ENCODE assay signal across 11 mouse cellular contexts in the genomic region with DNA sequence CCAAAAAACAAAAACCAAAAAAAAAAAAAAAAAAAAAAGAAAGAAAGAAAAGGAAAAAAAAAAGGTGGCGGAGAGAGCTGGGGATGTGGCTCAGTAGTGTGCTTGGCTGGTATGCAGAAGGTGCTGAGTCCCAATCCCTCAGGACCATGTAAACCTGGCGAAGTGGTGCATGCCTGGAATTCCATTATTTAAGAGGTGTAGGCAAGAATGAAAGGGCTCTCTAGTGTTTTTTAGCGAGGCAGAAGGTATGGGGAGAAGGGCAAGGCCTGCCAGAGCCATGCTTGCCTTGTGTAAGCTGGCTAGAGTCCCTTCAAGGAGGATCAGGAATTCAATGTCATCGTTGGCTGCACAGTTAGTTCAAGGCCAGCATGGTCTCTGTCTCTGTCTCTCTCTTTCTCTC. TPM values are rescaled to one million over a fixed set of nuclear protein-coding genes. Genes with fewer than 3 reads are reported as not detected.
DNase-seq lines count a peak whose midpoint lies in the region; ATAC-seq and TF ChIP-seq lines count a peak whose summit lies in the region.
"Had no signal": no experiment of that assay in that cellular context is flagged by ENCODE, and none has a peak within 500 bp of the region (broad histone marks: within the 10 kb centered on the region; RNA-seq: fewer than 3 reads in every experiment).

No protein-coding gene starts in this region.

- H3K9ac ChIP-seq in heart, embryonic 14.5 days (ENCODE audit: low read length) = no peak overlapping the region
- H3K9ac ChIP-seq in ES-Bruce4 (ENCODE audit: low read depth, poor library complexity, severe bottlenecking) = no peak overlapping the region
- H3K9ac ChIP-seq in heart, postnatal 0 days (replicated peaks; ENCODE audit: low read depth, low read length) = no peak overlapping the region

- no peak for TF ChIP-seq EP300 in ES-Bruce4 (IDR thresholded peaks at IDR 0.05; ENCODE audit: insufficient read depth, low read depth, low read length)
- no peak for TF ChIP-seq EP300 in heart, postnatal 0 days (IDR thresholded peaks at IDR 0.05; ENCODE audit: low read depth)

- H3K27me3 ChIP-seq in heart, embryonic 14.5 days (ENCODE audit: control insufficient read depth, insufficient read depth, low read length) = no peaks in the 10 kb centered on the region
- H3K27me3 ChIP-seq in ES-Bruce4 (ENCODE audit: control insufficient read depth, insufficient read depth, low read length, poor library complexity, severe bottlenecking) = no peaks in the 10 kb centered on the region
- H3K27me3 ChIP-seq in heart, postnatal 0 days (ENCODE audit: control insufficient read depth, insufficient read depth, low read length) = no peaks in the 10 kb centered on the region

- no peak for DNase-seq in heart, adult 11 months
- DNase-seq in heart, postnatal 0 days (ENCODE audit: low spot score) = no peak
- peak; percentile 34 for DNase-seq in lung, postnatal 10 days
- DNase-seq in layer of hippocampus, adult 8-10 months (ENCODE audit: low spot score in 2 of 2) = no peak
- no peak for DNase-seq in layer of hippocampus, postnatal 25 days (ENCODE audit: extremely low spot score in 1 of 2, low spot score in 1 of 2)
- no peak for DNase-seq in spleen, postnatal 10 days (ENCODE audit: low spot score in 2 of 2)
- DNase-seq: adrenal gland, adult 8-10 months had no signal

- TF ChIP-seq CTCF in ES-Bruce4 (IDR thresholded peaks at IDR 0.05; ENCODE audit: low read depth, low read length) = no peak
- no peak for TF ChIP-seq CTCF in heart, postnatal 0 days (IDR thresholded peaks at IDR 0.05; ENCODE audit: low read depth)

- TF ChIP-seq POLR2A in ES-Bruce4 (IDR thresholded peaks at IDR 0.05; ENCODE audit: insufficient read depth, low read length) = no peak

- 83% methylated on average over 4 of the region's 4 CpGs for WGBS in heart, embryonic 14.5 days
- 81% methylated on average over 4 of the region's 4 CpGs for WGBS in heart, postnatal 0 days

- H3K4me3 ChIP-seq in heart, embryonic 14.5 days (ENCODE audit: control insufficient read depth in 1 of 2, insufficient read depth in 1 of 2, low read depth in 1 of 2, low read length in 2 of 2) = no peak overlapping the region
- no peak overlapping the region for H3K4me3 ChIP-seq in ES-Bruce4 (ENCODE audit: low read depth, low read length)
- no peak overlapping the region for H3K4me3 ChIP-seq in heart, postnatal 0 days (ENCODE audit: low read depth, low read length)

- H3K36me3 ChIP-seq in heart, embryonic 14.5 days (ENCODE audit: control insufficient read depth, insufficient read depth, low read length) = no peaks in the 10 kb centered on the region
- no peaks in the 10 kb centered on the region for H3K36me3 ChIP-seq in ES-Bruce4 (ENCODE audit: control insufficient read depth, insufficient read depth, low read length, poor library complexity, severe bottlenecking)
- no peaks in the 10 kb centered on the region for H3K36me3 ChIP-seq in heart, postnatal 0 days (replicated peaks; ENCODE audit: control insufficient read depth, insufficient read depth, low read length)

- H3K27ac ChIP-seq in heart, embryonic 14.5 days (replicated peaks in 1 of 2; ENCODE audit: control insufficient read depth in 1 of 2, insufficient read depth in 1 of 2, low read depth in 2 of 2, low read length in 2 of 2) = peak overlapping the region; percentile 53 to 84
- H3K27ac ChIP-seq in ES-Bruce4 (ENCODE audit: insufficient read depth, low read length) = peak overlapping the region; percentile 80; the same call in 1 of the 2 replicates
- peak overlapping the region; percentile 87 for H3K27ac ChIP-seq in heart, postnatal 0 days (ENCODE audit: low read depth)

- peak overlapping the region; percentile 52 for H3K4me2 ChIP-seq in heart, embryonic 14.5 days (ENCODE audit: low read length)
- peak overlapping the region; percentile 51; the same call in 1 of the 2 replicates for H3K4me2 ChIP-seq in heart, postnatal 0 days (ENCODE audit: low read depth, low read length)

- ATAC-seq in heart, embryonic 14.5 days (ENCODE audit: insufficient number of reproducible peaks, insufficient read depth, low FRiP score, low read depth) = no peak
- no peak for ATAC-seq in heart, postnatal 0 days (ENCODE audit: insufficient read depth, low read depth)

- no peaks in the 10 kb centered on the region for H3K9me3 ChIP-seq in heart, embryonic 14.5 days (ENCODE audit: control insufficient read depth, low read length)
- no peaks in the 10 kb centered on the region for H3K9me3 ChIP-seq in ES-Bruce4 (replicated peaks; ENCODE audit: control insufficient read depth, insufficient read depth, low read length, poor library complexity, severe bottlenecking)
- H3K9me3 ChIP-seq in heart, postnatal 0 days (replicated peaks; ENCODE audit: control insufficient read depth, low read length) = no peaks in the 10 kb centered on the region

- peaks cover 8 to 10% of the 10 kb centered on the region in 2 experiments for H3K4me1 ChIP-seq in heart, embryonic 14.5 days (ENCODE audit: control insufficient read depth in 2 of 2, insufficient read depth in 2 of 2, low read length in 2 of 2)
- no peaks in the 10 kb centered on the region for H3K4me1 ChIP-seq in ES-Bruce4 (ENCODE audit: control insufficient read depth, insufficient read depth, low read length)
- H3K4me1 ChIP-seq in heart, postnatal 0 days (ENCODE audit: control insufficient read depth, insufficient read depth) = peaks cover 4% of the 10 kb centered on the region; the same call in 1 of the 2 replicates

RNA-seq across cellular contexts. Expression of a gene that starts 4.2 kb away (rescaled TPM):
- polyA plus RNA-seq in heart, embryonic 14.5 days (2014; fragmentation: Nextera tagmentation; extraction: Ambion mirVana) = 0.85 TPM in 1 of 2 replicates, not detected in the other
- 2.4 and 3.0 TPM in 2 replicates for polyA plus RNA-seq in ES-Bruce4 (2011; ENCODE audit: insufficient read depth, insufficient read length, low read depth, missing spikeins)
- not detected in 2 replicates for total RNA-seq in heart, postnatal 0 days (2014; rRNA removed; ENCODE audit: low replicate concordance)
- 0.26 and 0.27 TPM in 2 replicates for polyA plus RNA-seq in heart, postnatal 0 days (2015; fragmentation: Nextera tagmentation; extraction: Ambion mirVana)
- 1 to 10 TPM in 1 of 4 experiments, under 1 TPM in 3; 0.29 to 1.7 (median 0.48) TPM for total RNA-seq in layer of hippocampus, adult 8-10 months (2022)
- under 1 TPM; 0.74 to 0.94 TPM for total RNA-seq in layer of hippocampus, postnatal 25 days (2021)
- polyA plus RNA-seq: neural tube, embryonic 11.5 days had no signal

RNA-seq across cellular contexts. Expression of a gene that starts 13.3 kb away (rescaled TPM):
- 229 and 248 TPM in 2 replicates for polyA plus RNA-seq in heart, embryonic 14.5 days (2014; fragmentation: Nextera tagmentation; extraction: Ambion mirVana)
- polyA plus RNA-seq in ES-Bruce4 (2011; ENCODE audit: insufficient read depth, insufficient read length, low read depth, missing spikeins) = 437 and 458 TPM in 2 replicates
- 199 and 295 TPM in 2 replicates for total RNA-seq in heart, postnatal 0 days (2014; rRNA removed; ENCODE audit: low replicate concordance)
- 146 and 157 TPM in 2 replicates for polyA plus RNA-seq in heart, postnatal 0 days (2015; fragmentation: Nextera tagmentation; extraction: Ambion mirVana)
- total RNA-seq in layer of hippocampus, adult 8-10 months (2022) = 100 to 1,000 TPM; 165 to 238 (median 203) TPM
- 100 to 1,000 TPM; 208 to 211 TPM for total RNA-seq in layer of hippocampus, postnatal 25 days (2021)

RNA-seq across cellular contexts. Expression of a gene that starts 44.1 kb away (rescaled TPM):
- 10,198 and 10,957 TPM in 2 replicates for polyA plus RNA-seq in heart, embryonic 14.5 days (2014; fragmentation: Nextera tagmentation; extraction: Ambion mirVana)
- polyA plus RNA-seq in ES-Bruce4 (2011; ENCODE audit: insufficient read depth, insufficient read length, low read depth, missing spikeins) = not detected in 2 replicates
- total RNA-seq in heart, postnatal 0 days (2014; rRNA removed; ENCODE audit: low replicate concordance) = 7,568 and 8,637 TPM in 2 replicates
- polyA plus RNA-seq in heart, postnatal 0 days (2015; fragmentation: Nextera tagmentation; extraction: Ambion mirVana) = 15,488 and 15,525 TPM in 2 replicates
- 1 to 10 TPM in 3 of 4 experiments, under 1 TPM in 1; 0.80 to 4.7 (median 2.9) TPM for total RNA-seq in layer of hippocampus, adult 8-10 months (2022)
- total RNA-seq in layer of hippocampus, postnatal 25 days (2021) = under 1 TPM in 1 of 2 experiments, not detected in 1; 0.91 TPM
- total RNA-seq: adrenal gland, adult 8-10 months; granulocyte monocyte progenitor cell, adult 5-6 weeks had no signal

Comparison
In these comparisons a context has a peak if more than half of its experiments do, and no peak if none do; other contexts are left out.
1. RNA of a gene that starts 44.1 kb away (total RNA-seq): 7,568 to 8,637 TPM in heart, postnatal 0 days; 0.80 to 4.7 TPM in layer of hippocampus, adult 8-10 months and 0.91 TPM in layer of hippocampus, postnatal 25 days; every median in the first group is over 1,000 times any median in the second.
2. Peak in every context shown above with its lines, with median percentiles within 50 percentile points of each other: H3K27ac ChIP-seq.